Mouse (Mus musculus): Measurements from ENCODE around the gene Cipc. TPM values are rescaled to one million over a fixed set of nuclear protein-coding genes. Genes with fewer than 3 reads are reported as not detected.
A peak's percentile ranks its signal among the peaks of the same experiment; 100 is the strongest.

The Cipc gene
- 44.1 and 45.4 TPM in 2 replicates for polyA plus RNA-seq (2015; fragmentation: Nextera tagmentation; extraction: Ambion mirVana)

- Histone ChIP-seq H3K36me3 (no peaks in the 10 kb centered on the region), H3K4me1 (replicated peaks) (peaks cover 56% of the 10 kb centered on the region), H3K4me3 (peak within 1 kb of the TSS; percentile 57), H3K4me2 (peak within 1 kb of the TSS; percentile 93), H3K9me3 (no peaks in the 10 kb centered on the region), H3K27me3 (no peaks in the 10 kb centered on the region), H3K9ac (peak within 1 kb of the TSS; percentile 95), H3K27ac (peak within 1 kb of the TSS; percentile 100)
- ATAC-seq (ENCODE audit: low FRiP score) = peak; percentile 98
- WGBS = under 1% methylated on average over 64 of the region's 64 CpGs
These were observed at the start of gene Cipc for GRCm38 (mm10) chr12:86946862-86947574. TSS of gene Cipc (plus strand) at chr12:86947043.

- Histone ChIP-seq H3K36me3 (no peaks in the 10 kb centered on the region), H3K9ac (peak overlapping the region; percentile 72), H3K4me2 (peak overlapping the region; percentile 65), H3K4me3 (no peak overlapping the region), H3K9me3 (no peaks in the 10 kb centered on the region), H3K27me3 (no peaks in the 10 kb centered on the region), H3K27ac (peak overlapping the region; percentile 99), H3K4me1 (replicated peaks) (peaks cover 69% of the 10 kb centered on the region)
- no peak for ATAC-seq (ENCODE audit: low FRiP score)
- 31% methylated on average over 7 of the region's 7 CpGs for WGBS
These were observed 49.0 kb upstream of the Cipc start for GRCm38 (mm10) chr12:86897769-86898273.

- no peak for ATAC-seq (ENCODE audit: low FRiP score)
- peak overlapping the region; percentile 99 for H3K27ac ChIP-seq
- WGBS = 55% methylated on average over 3 of the region's 3 CpGs
- no peaks in the 10 kb centered on the region for H3K36me3 ChIP-seq
- peak overlapping the region; percentile 72 for H3K9ac ChIP-seq
- H3K9me3 ChIP-seq = no peaks in the 10 kb centered on the region
- H3K4me2 ChIP-seq = peak overlapping the region; percentile 65
- H3K4me3 ChIP-seq = no peak overlapping the region
- no peaks in the 10 kb centered on the region for H3K27me3 ChIP-seq
- H3K4me1 ChIP-seq (replicated peaks) = peaks cover 63% of the 10 kb centered on the region
These were observed 48.4 kb upstream of the Cipc start for GRCm38 (mm10) chr12:86898448-86898847.

GRCm38 (mm10) chr12:86899461-86900179 is 47.2 kb upstream of the Cipc start:
- WGBS = 63% methylated on average over 11 of the region's 11 CpGs
- no peak overlapping the region for H3K9ac ChIP-seq
- no peaks in the 10 kb centered on the region for H3K27me3 ChIP-seq
- peak overlapping the region; percentile 50 for H3K27ac ChIP-seq
- no peaks in the 10 kb centered on the region for H3K9me3 ChIP-seq
- no peak overlapping the region for H3K4me3 ChIP-seq
- H3K36me3 ChIP-seq = no peaks in the 10 kb centered on the region
- H3K4me2 ChIP-seq = no peak overlapping the region
- peaks cover 64% of the 10 kb centered on the region for H3K4me1 ChIP-seq (replicated peaks)
- ATAC-seq (ENCODE audit: low FRiP score) = no peak

- no peak for ATAC-seq (ENCODE audit: low FRiP score)
- 88% methylated on average over 11 of the region's 11 CpGs for WGBS
- H3K4me3 ChIP-seq = no peak overlapping the region
- H3K4me2 ChIP-seq = no peak overlapping the region
- H3K27ac ChIP-seq = 0 out of 2 replicates have a peak overlapping the region, but pooled peaks have one; percentile 31
- no peaks in the 10 kb centered on the region for H3K9me3 ChIP-seq
- no peaks in the 10 kb centered on the region for H3K36me3 ChIP-seq
- peaks cover 12% of the 10 kb centered on the region for H3K27me3 ChIP-seq
- H3K4me1 ChIP-seq (replicated peaks) = peaks cover 27% of the 10 kb centered on the region
- H3K9ac ChIP-seq = no peak overlapping the region
These were observed 42.7 kb upstream of the Cipc start for GRCm38 (mm10) chr12:86903828-86904806.

GRCm38 (mm10) chr12:86905203-86905602 is 41.6 kb upstream of the Cipc start:
- Histone ChIP-seq H3K36me3 (no peaks in the 10 kb centered on the region), H3K4me1 (replicated peaks) (peaks cover 19% of the 10 kb centered on the region), H3K4me3 (no peak overlapping the region), H3K9me3 (no peaks in the 10 kb centered on the region), H3K27me3 (peaks cover 13% of the 10 kb centered on the region), H3K9ac (no peak overlapping the region), H3K27ac (no peak overlapping the region), H3K4me2 (no peak overlapping the region)
- 14% methylated on average over 4 of the region's 4 CpGs for WGBS
- ATAC-seq (ENCODE audit: low FRiP score) = no peak

GRCm38 (mm10) chr12:86905876-86906275 is 41.0 kb upstream of the Cipc start:
- no peaks in the 10 kb centered on the region for H3K36me3 ChIP-seq
- no peak for ATAC-seq (ENCODE audit: low FRiP score)
- H3K27me3 ChIP-seq = peaks cover 13% of the 10 kb centered on the region
- H3K27ac ChIP-seq = no peak overlapping the region
- H3K4me2 ChIP-seq = no peak overlapping the region
- no peak overlapping the region for H3K4me3 ChIP-seq
- no peak overlapping the region for H3K9ac ChIP-seq
- peaks cover 21% of the 10 kb centered on the region for H3K4me1 ChIP-seq (replicated peaks)
- H3K9me3 ChIP-seq = no peaks in the 10 kb centered on the region
- WGBS = 71% methylated on average over 7 of the region's 7 CpGs

- Histone ChIP-seq H3K4me1 (replicated peaks) (peaks cover 26% of the 10 kb centered on the region), H3K9ac (no peak overlapping the region), H3K36me3 (no peaks in the 10 kb centered on the region), H3K4me2 (no peak overlapping the region), H3K27me3 (peaks cover 13% of the 10 kb centered on the region), H3K9me3 (no peaks in the 10 kb centered on the region), H3K4me3 (no peak overlapping the region), H3K27ac (no peak overlapping the region)
- WGBS = 4% methylated on average over 15 of the region's 15 CpGs
- no peak for ATAC-seq (ENCODE audit: low FRiP score)
These were observed 40.4 kb upstream of the Cipc start for GRCm38 (mm10) chr12:86906395-86906794.

- peaks cover 47% of the 10 kb centered on the region for H3K4me1 ChIP-seq (replicated peaks)
- 22% methylated on average over 10 of the region's 10 CpGs for WGBS
- peak overlapping the region; percentile 97 for H3K27ac ChIP-seq
- H3K27me3 ChIP-seq = peaks cover 31% of the 10 kb centered on the region
- H3K9ac ChIP-seq = peak overlapping the region; percentile 51
- H3K4me2 ChIP-seq = peak overlapping the region; percentile 33
- no peaks in the 10 kb centered on the region for H3K9me3 ChIP-seq
- no peak overlapping the region for H3K4me3 ChIP-seq
- H3K36me3 ChIP-seq = no peaks in the 10 kb centered on the region
- ATAC-seq (ENCODE audit: low FRiP score) = peak; percentile 88
These were observed 35.3 kb upstream of the Cipc start for GRCm38 (mm10) chr12:86911482-86911931.

GRCm38 (mm10) chr12:86912335-86913093 is 34.3 kb upstream of the Cipc start:
- peak overlapping the region; percentile 51 for H3K9ac ChIP-seq
- peak overlapping the region; percentile 97 for H3K27ac ChIP-seq
- no peak overlapping the region for H3K4me3 ChIP-seq
- H3K4me2 ChIP-seq = peak overlapping the region; percentile 33
- WGBS = 8% methylated on average over 22 of the region's 22 CpGs
- ATAC-seq (ENCODE audit: low FRiP score) = no peak; the same call in 1 of the 2 replicates
- no peaks in the 10 kb centered on the region for H3K36me3 ChIP-seq
- no peaks in the 10 kb centered on the region for H3K9me3 ChIP-seq
- H3K4me1 ChIP-seq (replicated peaks) = peaks cover 53% of the 10 kb centered on the region
- H3K27me3 ChIP-seq = peaks cover 28% of the 10 kb centered on the region

GRCm38 (mm10) chr12:86914351-86914750 is 32.5 kb upstream of the Cipc start:
- Histone ChIP-seq H3K9ac (no peak overlapping the region; the same call in 1 of the 2 replicates), H3K9me3 (no peaks in the 10 kb centered on the region)

More at GRCm38 (mm10) chr12:86914351-86914750, 32.5 kb upstream of the Cipc start:
- Histone ChIP-seq H3K4me2 (no peak overlapping the region), H3K27me3 (peaks cover 18% of the 10 kb centered on the region; the same call in 1 of the 2 replicates), H3K4me1 (replicated peaks) (peaks cover 71% of the 10 kb centered on the region), H3K4me3 (no peak overlapping the region), H3K27ac (peak overlapping the region; percentile 31), H3K36me3 (no peaks in the 10 kb centered on the region)
- ATAC-seq (ENCODE audit: low FRiP score) = no peak
- 59% methylated on average over 2 of the region's 2 CpGs for WGBS
